Mouse (Mus musculus) forelimb bud, embryonic 11.5 days (tissue): ENCODE results near the gene Prpf8.
"Not testable (repeated sequence)": the region's sequence is repeated elsewhere in the genome, so short reads cannot be mapped to it uniquely, and the experiment has no call there.

Source experiments
- DNase-seq: peaks from one replicate; pipeline ENCODE4 v3.0.0-alpha.2; 2012; ENCODE audit warnings: low read depth, low spot score

Prpf8 gene

GRCm38 (mm10) chr11:75486601-75487285, at the start of gene Prpf8:
Prpf8 (plus strand) TSS chr11:75486816.
- peak; percentile 98 for DNase-seq

DNA sequence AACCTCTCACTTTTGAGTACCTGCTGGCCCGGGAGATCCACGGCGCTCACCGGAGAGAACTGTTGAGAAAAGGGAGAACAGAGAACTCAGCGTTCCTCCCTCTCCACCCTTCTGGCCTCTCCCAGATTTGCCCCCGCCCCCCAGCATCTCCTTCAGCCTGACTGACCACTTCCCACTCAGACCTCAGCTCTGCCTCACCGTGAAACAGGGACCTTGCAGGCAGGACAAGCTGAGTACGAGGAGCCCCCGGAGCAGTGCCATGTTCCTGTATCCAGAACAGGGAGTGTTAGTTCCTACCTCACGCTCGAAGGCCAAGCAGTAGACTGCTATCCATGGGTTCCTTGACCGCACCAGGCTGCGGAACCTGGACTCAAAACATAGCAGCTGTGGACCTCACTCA, 48.4 kb upstream of the Prpf8 start:
- no peak for DNase-seq

DNA sequence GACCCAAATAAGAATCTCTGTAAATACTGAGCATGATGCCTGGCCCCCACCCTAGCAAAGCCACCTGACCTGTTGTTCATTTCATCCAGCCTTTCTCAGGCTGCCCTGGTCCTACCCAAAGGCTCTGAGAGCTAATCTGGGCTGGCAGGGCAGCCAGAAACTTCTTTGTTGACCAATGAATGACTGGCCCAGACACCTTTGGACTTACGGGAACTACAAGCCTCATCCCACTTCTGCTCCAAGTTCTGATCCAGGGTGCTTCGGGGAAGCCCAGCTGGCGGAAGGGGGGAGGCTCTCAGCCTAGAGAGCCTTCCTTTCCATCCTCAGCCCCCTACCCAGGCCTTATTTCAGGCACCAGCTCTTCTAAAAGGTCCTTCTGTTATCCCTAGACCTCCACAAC, 47.8 kb upstream of the Prpf8 start:
- DNase-seq, result no peak

DNA sequence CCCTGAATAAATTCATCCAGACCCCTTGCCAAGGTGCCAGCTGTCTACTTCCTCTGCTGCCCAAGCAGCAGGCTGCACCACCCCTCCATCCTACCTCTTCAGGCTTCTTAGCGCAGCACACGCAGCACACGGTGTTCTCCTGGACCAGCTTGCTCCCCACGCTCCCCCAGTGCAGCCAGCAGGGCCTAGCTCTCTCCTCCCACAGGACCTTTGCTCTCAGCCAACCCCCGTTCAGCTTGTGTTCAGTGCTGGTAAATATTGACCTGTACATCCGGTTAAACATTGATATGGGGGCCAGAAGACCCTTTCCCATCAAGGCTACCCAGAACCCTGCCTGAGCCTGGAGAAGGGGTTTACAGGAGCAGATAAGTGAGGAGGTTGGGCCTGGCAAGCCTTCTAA, 47.3 kb upstream of the Prpf8 start, which contains the start of gene Serpinf2:
Gene Serpinf2 (minus strand): TSS at position 229 of the 400 bp plus-strand sequence.
- DNase-seq, result no peak

GRCm38 (mm10) chr11:75439951-75440350, 46.7 kb upstream of the Prpf8 start:
- no peak for DNase-seq

- no peak for DNase-seq
Measured at GRCm38 (mm10) chr11:75441034-75441433, 45.6 kb upstream of the Prpf8 start.

DNA sequence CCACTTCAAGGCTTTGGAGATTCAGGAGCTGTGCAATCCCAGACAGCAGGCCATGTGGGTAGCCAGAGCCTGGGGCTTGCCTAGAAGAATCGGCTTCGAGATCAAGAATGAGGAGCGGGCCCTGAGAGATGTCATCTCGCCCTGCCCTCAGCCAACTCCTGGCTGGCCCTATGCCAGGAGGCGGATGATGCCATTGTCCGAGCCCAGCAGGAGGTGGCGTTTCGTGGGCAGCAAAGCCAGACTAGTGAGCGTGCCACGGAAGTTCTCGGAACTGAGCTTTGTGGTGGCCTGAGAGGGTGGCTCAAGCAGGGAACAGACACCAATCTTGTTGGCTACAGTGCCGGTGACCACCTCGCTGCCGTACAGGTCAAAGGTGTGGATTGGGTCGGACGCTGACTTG, 45.0 kb upstream of the Prpf8 start:
- DNase-seq, result no peak

- DNase-seq, result no peak
Measured at GRCm38 (mm10) chr11:75443711-75444110, 42.9 kb upstream of the Prpf8 start.

GRCm38 (mm10) chr11:75448575-75448974, 38.0 kb upstream of the Prpf8 start:
- DNase-seq, result no peak

GRCm38 (mm10) chr11:75449695-75450094, 36.9 kb upstream of the Prpf8 start:
- no peak for DNase-seq

DNA sequence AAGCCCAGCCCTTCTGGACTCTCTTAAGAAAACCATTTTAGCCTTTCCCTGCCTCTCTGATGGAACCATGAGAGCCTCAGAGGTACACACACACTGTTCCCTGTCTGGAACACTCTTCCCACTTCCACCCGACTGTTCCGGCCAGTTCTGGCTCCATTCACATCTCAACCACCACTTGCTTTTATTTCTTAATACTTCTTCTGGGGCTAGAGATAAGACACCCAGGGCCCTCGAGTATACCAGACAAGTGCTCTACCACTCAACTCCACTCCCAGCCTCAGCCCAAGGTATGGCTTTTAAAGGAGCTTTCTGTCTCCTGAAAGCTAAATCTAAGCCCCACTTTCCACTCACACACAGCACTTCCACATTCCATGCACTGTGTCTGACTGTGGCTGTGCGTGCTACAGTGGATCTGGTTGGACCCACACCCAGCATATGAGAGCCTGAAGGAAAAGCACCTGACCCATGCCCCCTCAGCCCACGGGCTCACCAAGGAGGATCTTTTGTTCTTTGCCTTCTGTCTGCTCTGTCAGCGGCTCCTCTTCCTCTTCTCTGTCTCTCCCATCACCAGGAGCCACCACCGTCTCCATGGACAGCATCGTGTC, 36.2 kb upstream of the Prpf8 start:
- DNase-seq, result no peak

- DNase-seq, result no peak
Measured at GRCm38 (mm10) chr11:75450936-75451335, 35.7 kb upstream of the Prpf8 start.

GRCm38 (mm10) chr11:75452081-75452480, 34.5 kb upstream of the Prpf8 start:
- DNase-seq, result no peak

DNA sequence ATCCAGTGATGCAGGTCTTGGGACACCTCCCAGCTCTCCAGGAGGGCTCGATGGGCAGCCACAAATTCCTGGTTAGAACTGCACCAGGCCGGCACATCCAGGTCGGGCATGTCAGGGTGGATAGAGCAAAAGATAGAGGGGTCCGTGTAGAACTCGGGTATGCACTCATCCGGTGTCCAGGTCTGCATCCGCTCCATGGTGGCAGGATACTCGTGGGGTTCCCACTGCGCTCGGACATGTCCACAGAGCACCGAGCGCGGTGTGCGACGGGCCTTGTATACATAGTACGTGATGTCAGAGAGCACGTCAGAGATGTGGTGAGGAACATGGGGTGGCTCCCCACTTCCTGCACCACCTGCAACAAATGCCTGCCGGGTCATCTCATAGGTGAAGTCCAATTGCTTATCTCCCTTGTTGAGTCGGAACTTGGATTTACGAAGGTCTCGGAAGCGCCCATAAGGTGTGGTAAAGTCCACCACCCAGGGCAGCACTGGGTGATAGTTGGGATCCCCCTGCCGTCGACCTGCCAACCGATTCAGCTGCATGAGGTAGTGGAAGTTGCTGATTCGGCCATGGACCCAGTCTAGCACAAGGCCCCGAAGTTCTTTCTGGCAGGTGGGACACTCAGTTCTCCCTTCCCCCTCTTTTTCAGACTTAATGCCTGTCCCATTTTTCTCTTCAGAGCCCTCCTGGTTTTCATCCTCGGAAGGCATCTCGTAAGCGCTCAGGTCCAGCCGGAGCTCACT, 33.6 kb upstream of the Prpf8 start:
- no peak for DNase-seq

GRCm38 (mm10) chr11:75453991-75454930, 32.4 kb upstream of the Prpf8 start, which contains the start of gene Wdr81:
Wdr81 (minus strand) TSS chr11:75454717.
- peak; percentile 88 for DNase-seq

GRCm38 (mm10) chr11:75455041-75455736, 31.4 kb upstream of the Prpf8 start:
- DNase-seq, result no peak

- not testable (repeated sequence) for DNase-seq
Measured at GRCm38 (mm10) chr11:75455971-75456370, 30.6 kb upstream of the Prpf8 start.

DNA sequence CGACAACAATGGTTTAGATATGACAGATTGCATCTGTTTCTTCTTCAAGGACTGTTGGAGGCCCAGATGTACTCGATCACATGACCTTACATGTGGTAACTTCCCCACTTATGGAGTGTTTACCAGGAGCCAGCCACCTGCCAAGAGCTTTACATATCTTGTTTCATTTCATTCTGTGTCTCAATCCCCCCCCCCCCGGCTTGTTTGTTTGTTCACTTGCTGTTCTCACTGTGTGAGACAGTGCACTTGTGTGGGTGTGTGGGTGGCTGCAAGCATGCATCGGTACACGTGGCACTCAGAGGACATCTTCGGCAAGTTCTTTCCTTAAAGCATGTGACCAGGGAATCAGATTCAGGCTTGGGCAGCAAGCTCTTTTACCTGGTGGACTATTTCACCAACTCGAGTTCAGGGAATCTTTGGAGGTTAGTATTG, 30.2 kb upstream of the Prpf8 start:
- no peak for DNase-seq

GRCm38 (mm10) chr11:75458169-75458568, 28.4 kb upstream of the Prpf8 start:
- no peak for DNase-seq

- no peak for DNase-seq
Measured at GRCm38 (mm10) chr11:75458628-75459041, 28.0 kb upstream of the Prpf8 start.
